Mouse (Mus musculus) liver, embryonic 14.5 days (tissue): ENCODE measurements around the gene Tnrc6a. TPM values are rescaled to one million over a fixed set of nuclear protein-coding genes. Genes with fewer than 3 reads are reported as not detected.
"Not testable (repeated sequence)": the region's sequence is repeated elsewhere in the genome, so short reads cannot be mapped to it uniquely, and the experiment has no call there.

Experiments
- ATAC-seq: fragments of 200-750 bp; cut with Nextera tagmentation; 2 replicates; pipeline ENCODE4 v1.8.0; 2017; ENCODE audit warnings: moderate number of reproducible peaks, mild to moderate bottlenecking, moderate library complexity; ENCODE audit not compliant: insufficient read depth
- DNase-seq, 3 experiments: peaks; one replicate each; pipeline ENCODE4 v3.0.0-alpha.2; 2012 to 2013; ENCODE audit warnings: low read depth in 3 of 3, low spot score in 3 of 3
- H3K27ac ChIP-seq: fragments of 300-500 bp; sonication (generic); 2 replicates; pipeline ENCODE4 v1.5.1; 2014; ENCODE audit warnings: moderate library complexity, mild to moderate bottlenecking, control low read depth, inconsistent platforms
- H3K27me3 ChIP-seq: fragments of 300-500 bp; sonication (generic); 2 replicates; pipeline ENCODE4 v1.6.1; 2014; ENCODE audit warnings: mild to moderate bottlenecking, low read length, moderate library complexity; ENCODE audit not compliant: control insufficient read depth, insufficient read depth
- H3K36me3 ChIP-seq: fragments of 300-500 bp; sonication (generic); replicated peaks from 2 replicates; pipeline ENCODE4 v1.6.1; 2014; ENCODE audit warnings: low read depth; ENCODE audit not compliant: control insufficient read depth, insufficient read depth
- H3K4me1 ChIP-seq, 2 experiments: fragments of 200-500 bp in 1 of 2; fragments of 300-500 bp in 1 of 2; sonication (generic) in 1 of 2; replicated peaks; 2 replicates each; pipeline ENCODE4 v1.6.1; 2012 to 2014; ENCODE audit warnings: antibody characterized with exemption in 1 of 2, inconsistent platforms in 1 of 2, low read length in 1 of 2; ENCODE audit not compliant: control insufficient read depth in 2 of 2, insufficient read depth in 2 of 2
- H3K4me2 ChIP-seq: fragments of 300-500 bp; sonication (generic); 2 replicates; pipeline ENCODE4 v1.6.1; 2014; ENCODE audit warnings: low read depth, mild to moderate bottlenecking, control low read depth, moderate library complexity
- H3K4me3 ChIP-seq, 2 experiments: fragments of 200-500 bp in 1 of 2; fragments of 300-500 bp in 1 of 2; sonication (generic) in 1 of 2; 2 replicates each; pipeline ENCODE4 v1.5.1; 2012 to 2014; ENCODE audit warnings: low read depth in 2 of 2, low read length in 2 of 2, mild to moderate bottlenecking in 2 of 2, control low read depth in 1 of 2, inconsistent platforms in 1 of 2, moderate library complexity in 1 of 2; ENCODE audit not compliant: insufficient read depth in 1 of 2
- H3K9ac ChIP-seq: fragments of 300-500 bp; sonication (generic); replicated peaks from 2 replicates; pipeline ENCODE4 v1.6.1; 2014; ENCODE audit warnings: mild to moderate bottlenecking, control low read depth, moderate library complexity
- H3K9me3 ChIP-seq: fragments of 300-500 bp; sonication (generic); 2 replicates; pipeline ENCODE4 v1.6.1; 2016; ENCODE audit warnings: low read length, mixed read lengths; ENCODE audit not compliant: control insufficient read depth
- CTCF ChIP-seq: IDR thresholded peaks from 2 replicates; pipeline ENCODE4 v1.5.1; 2016; ENCODE audit warnings: antibody characterized with exemption, low read depth, control low read depth
- EP300 ChIP-seq: IDR thresholded peaks from 2 replicates; pipeline ENCODE4 v1.6.1; 2016; ENCODE audit warnings: antibody characterized with exemption, low read depth
- WGBS: fragments of 180-500 bp; shearing (Covaris S2); extraction: QIAGEN DNeasy Blood & Tissue Kit; methylation state at CpG from one replicate; pipeline ENCODE4 v1.1.7; 2014; ENCODE audit not compliant: insufficient replicate concordance; 5-methylcytosine and 5-hydroxymethylcytosine counted together
- polyA plus RNA-seq, 2 experiments: library from polyadenylated mRNA; depleted of rRNA in 1 of 2; stranded (reverse) in 1 of 2; unstranded in 1 of 2; fragments of >200 nt; fragmentation: Nextera tagmentation in 1 of 2; extraction: Ambion mirVana in 1 of 2; gene quantifications; 2 replicates each; pipeline versions ENCODE4 v1.2.1 to v1.2.3; 2012 to 2014

Gene Tnrc6a
- polyA plus RNA-seq, 2 experiments = 8.8 to 14.1 TPM

GRCm38 (mm10) chr7:123088920-123089319 lies 34.8 kb upstream of the Tnrc6a start:
- no peak for ATAC-seq
- H3K36me3 ChIP-seq = no peaks in the 10 kb centered on the region
- 62% methylated on average over 4 of the region's 4 CpGs for WGBS
- no peak overlapping the region for H3K9ac ChIP-seq
- H3K27me3 ChIP-seq = no peaks in the 10 kb centered on the region
- H3K9me3 ChIP-seq = no peaks in the 10 kb centered on the region
- no peak overlapping the region for H3K27ac ChIP-seq
- H3K4me2 ChIP-seq = no peak overlapping the region
- no peaks in the 10 kb centered on the region for H3K4me1 ChIP-seq
- DNase-seq = no peak
- no peak overlapping the region for H3K4me3 ChIP-seq
- TF ChIP-seq EP300 (no peak), CTCF (no peak)

- H3K4me2 ChIP-seq = no peak overlapping the region
- no peak for TF ChIP-seq CTCF
- no peak for TF ChIP-seq EP300
- no peaks in the 10 kb centered on the region for H3K9me3 ChIP-seq
- 77% methylated on average over 12 of the region's 12 CpGs for WGBS
- no peak overlapping the region for H3K9ac ChIP-seq
- DNase-seq (no peak), ATAC-seq (no peak)
- no peak overlapping the region for H3K4me3 ChIP-seq
- no peaks in the 10 kb centered on the region for H3K36me3 ChIP-seq
- H3K4me1 ChIP-seq = peaks cover 0 to 7% of the 10 kb centered on the region in 2 experiments; a peak in 2 of 4 replicates
- H3K27ac ChIP-seq = no peak overlapping the region
- H3K27me3 ChIP-seq = no peaks in the 10 kb centered on the region
Measured at GRCm38 (mm10) chr7:123096344-123097120, 27.2 kb upstream of the Tnrc6a start.

DNA sequence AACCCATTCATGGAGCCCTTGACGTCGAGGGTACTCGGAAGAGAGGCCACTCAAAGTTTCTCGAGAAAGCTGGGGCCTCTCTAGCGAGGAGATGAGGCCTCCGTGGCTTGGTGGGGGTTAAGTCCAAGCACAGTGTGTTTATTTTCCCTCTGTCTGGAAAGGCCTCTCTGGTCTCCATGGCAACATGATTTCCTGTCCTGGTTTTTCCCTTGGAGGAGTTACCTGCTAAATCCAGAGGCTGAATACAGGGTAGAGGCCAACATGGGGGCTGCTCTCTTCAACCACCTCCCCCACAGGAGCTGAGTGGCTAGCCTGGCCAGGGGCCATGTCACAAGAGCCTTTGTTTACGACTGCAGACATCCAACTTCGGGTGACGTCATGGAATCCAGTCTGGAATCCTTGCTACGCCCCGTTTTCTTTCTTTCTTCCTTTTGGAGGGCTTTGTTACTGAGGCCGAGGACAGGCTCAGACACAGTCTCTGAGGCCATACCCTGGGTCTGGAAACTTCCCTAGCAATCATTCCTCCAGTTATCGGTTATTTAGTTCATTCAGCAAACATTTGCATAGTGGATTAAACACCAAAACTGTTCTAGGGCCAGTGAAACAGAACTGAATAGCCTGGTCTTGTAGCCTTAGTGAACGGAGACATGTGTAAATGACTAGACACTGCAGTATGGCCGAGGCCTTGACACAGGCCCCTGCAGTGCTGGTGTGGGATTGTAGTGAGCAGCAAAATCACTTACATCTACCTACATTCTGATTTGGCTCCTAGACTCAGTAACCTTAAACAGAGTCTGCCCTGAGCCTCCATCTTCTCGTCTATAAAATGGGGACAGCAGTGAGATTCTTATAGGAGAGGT lies 25.6 kb upstream of the Tnrc6a start:
- no peak overlapping the region for H3K9ac ChIP-seq
- H3K27ac ChIP-seq = no peak overlapping the region
- H3K4me2 ChIP-seq = no peak overlapping the region
- H3K4me1 ChIP-seq = peaks cover 0 to 7% of the 10 kb centered on the region in 2 experiments; a peak in 2 of 4 replicates
- TF ChIP-seq EP300 = no peak
- TF ChIP-seq CTCF = no peak
- WGBS = 38% methylated on average over 16 of the region's 16 CpGs
- DNase-seq (peak in 1 of 3 experiments; percentile 19), ATAC-seq (peak; percentile 66)
- H3K4me3 ChIP-seq = no peak overlapping the region
- no peaks in the 10 kb centered on the region for H3K27me3 ChIP-seq
- no peaks in the 10 kb centered on the region for H3K36me3 ChIP-seq
- H3K9me3 ChIP-seq = no peaks in the 10 kb centered on the region

GRCm38 (mm10) chr7:123101295-123101694 lies 22.4 kb upstream of the Tnrc6a start:
- Histone ChIP-seq H3K9me3 (no peaks in the 10 kb centered on the region), H3K27me3 (no peaks in the 10 kb centered on the region), H3K4me3 (no peak overlapping the region), H3K27ac (no peak overlapping the region), H3K9ac (no peak overlapping the region), H3K36me3 (no peaks in the 10 kb centered on the region), H3K4me2 (no peak overlapping the region), H3K4me1 (peaks cover 0 to 7% of the 10 kb centered on the region in 2 experiments; a peak in 2 of 4 replicates)
- WGBS = 69% methylated on average over 3 of the region's 3 CpGs
- DNase-seq (no peak), ATAC-seq (no peak)
- TF ChIP-seq EP300 = no peak
- TF ChIP-seq CTCF = no peak

- not testable (repeated sequence) for H3K36me3 ChIP-seq, H3K4me2 ChIP-seq, ATAC-seq, H3K4me3 ChIP-seq, H3K4me1 ChIP-seq, H3K27me3 ChIP-seq, H3K9me3 ChIP-seq, DNase-seq, H3K27ac ChIP-seq, H3K9ac ChIP-seq
- WGBS = 47% methylated on average over 1 of the region's 1 CpGs
Measured at GRCm38 (mm10) chr7:123105381-123105780, 18.3 kb upstream of the Tnrc6a start.
